Mouse (Mus musculus): ENCODE results near the gene Iffo2.

Iffo2 gene

GRCm38 (mm10) chr4:139532081-139532480 lies 1.7 kb downstream of the Iffo2 start:
- DNase-seq (ENCODE audit: low spot score in 2 of 2), result no peak

DNA sequence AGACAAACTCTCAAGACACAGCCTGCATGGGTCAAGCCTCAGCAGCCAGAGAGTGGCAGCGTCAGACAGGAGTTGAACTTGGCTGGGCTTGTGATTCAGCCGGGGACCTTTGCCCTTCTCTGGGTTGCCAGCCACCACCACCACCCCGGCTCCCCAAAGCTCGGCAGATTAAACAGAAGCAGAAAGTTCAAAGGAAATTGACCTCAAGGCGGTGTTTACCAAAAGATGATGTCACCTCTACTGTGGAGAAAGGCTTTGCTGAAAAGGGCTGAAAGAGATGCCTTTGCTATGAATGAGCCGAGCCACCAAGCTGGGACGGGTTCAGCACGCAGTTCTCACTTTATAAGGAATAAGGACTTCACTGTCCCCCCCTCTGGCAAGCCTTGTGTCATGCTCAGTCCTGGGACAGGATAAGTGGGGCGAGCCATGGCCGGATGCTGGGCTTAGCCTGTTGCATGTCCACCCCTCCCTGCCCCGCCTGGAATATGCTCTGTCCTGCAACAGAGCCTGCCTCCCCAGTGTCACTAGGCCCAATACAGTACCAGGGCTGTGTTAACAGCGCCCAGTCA lies 4.9 kb downstream of the Iffo2 start:
- no peak for DNase-seq (ENCODE audit: low spot score in 2 of 2)

GRCm38 (mm10) chr4:139535719-139536118 lies 5.4 kb downstream of the Iffo2 start:
- no peak for DNase-seq (ENCODE audit: low spot score in 2 of 2)

GRCm38 (mm10) chr4:139536706-139537105 lies 6.4 kb downstream of the Iffo2 start:
- no peak for DNase-seq (ENCODE audit: low spot score in 2 of 2)

GRCm38 (mm10) chr4:139540784-139541183 lies 10.4 kb downstream of the Iffo2 start:
- DNase-seq (ENCODE audit: low spot score in 2 of 2), result no peak

DNA sequence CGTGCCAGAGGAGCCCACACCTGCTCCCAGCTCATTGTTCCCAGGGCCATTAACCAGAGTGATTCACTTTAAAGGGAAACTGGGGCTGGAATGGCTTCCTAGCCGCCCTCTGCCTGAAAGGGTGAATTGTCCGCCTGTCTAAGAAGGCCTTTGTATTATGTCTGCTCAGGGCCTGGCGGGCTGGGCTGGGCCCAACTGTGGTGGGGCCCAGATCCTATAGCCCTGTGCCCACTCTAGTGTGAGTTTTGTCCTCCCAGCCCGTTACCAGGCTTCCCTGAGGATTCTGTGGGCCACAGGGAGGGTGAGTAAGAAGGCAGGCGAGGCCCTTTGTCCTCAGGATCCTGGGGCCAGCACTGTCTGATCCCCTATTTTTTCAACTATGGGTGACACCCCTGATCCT lies 15.4 kb downstream of the Iffo2 start:
- no peak for DNase-seq (ENCODE audit: low spot score in 2 of 2)

- DNase-seq (ENCODE audit: low spot score in 2 of 2), result no peak
Observed at GRCm38 (mm10) chr4:139549448-139549847, 19.1 kb downstream of the Iffo2 start.

DNA sequence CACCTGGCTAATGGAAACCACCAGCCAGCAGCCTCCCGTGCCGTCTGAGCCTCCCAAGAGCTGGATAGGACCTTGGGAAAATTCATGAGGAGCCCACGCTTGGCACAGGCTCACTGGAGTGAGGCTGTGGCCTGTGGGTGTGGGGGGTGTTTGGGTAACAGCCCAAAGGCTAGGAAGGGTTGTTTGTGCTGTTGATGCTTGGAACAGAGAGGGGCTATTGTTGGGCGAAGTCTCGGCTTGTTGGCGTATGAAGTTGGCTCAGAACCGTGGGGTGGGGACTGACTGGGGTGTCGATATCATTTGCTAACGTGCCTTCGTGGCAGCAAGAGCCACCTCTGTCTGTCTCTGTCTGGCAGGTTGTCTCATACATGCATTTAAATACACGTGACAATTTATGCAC lies 24.9 kb downstream of the Iffo2 start:
- no peak for DNase-seq (ENCODE audit: low spot score in 2 of 2)

- DNase-seq (ENCODE audit: low spot score in 2 of 2), result no peak
Observed at GRCm38 (mm10) chr4:139555951-139556350, 25.6 kb downstream of the Iffo2 start.

GRCm38 (mm10) chr4:139568361-139568760 lies 38.0 kb downstream of the Iffo2 start:
- DNase-seq (ENCODE audit: low spot score in 2 of 2), result no peak

DNA sequence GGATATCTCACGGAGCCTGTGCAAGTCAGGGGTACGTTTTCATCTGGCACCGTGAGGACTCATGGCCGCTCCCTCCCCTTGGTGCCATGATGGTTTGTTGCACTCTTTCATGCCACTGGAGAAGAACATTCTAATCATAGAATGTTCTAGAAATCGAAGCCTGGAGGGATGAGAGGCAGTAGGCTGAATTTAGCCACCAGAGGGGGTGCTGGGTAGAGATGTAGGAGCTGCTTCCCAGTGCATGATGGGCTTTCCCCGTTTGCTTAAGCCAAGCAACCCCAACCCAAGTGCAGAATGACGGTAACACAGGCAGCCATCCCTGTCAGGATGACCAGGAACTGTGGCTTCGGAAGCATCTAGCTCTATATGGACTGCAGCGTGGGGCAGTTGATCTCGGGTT lies 40.4 kb downstream of the Iffo2 start:
- DNase-seq (ENCODE audit: low spot score in 2 of 2), result no peak

DNA sequence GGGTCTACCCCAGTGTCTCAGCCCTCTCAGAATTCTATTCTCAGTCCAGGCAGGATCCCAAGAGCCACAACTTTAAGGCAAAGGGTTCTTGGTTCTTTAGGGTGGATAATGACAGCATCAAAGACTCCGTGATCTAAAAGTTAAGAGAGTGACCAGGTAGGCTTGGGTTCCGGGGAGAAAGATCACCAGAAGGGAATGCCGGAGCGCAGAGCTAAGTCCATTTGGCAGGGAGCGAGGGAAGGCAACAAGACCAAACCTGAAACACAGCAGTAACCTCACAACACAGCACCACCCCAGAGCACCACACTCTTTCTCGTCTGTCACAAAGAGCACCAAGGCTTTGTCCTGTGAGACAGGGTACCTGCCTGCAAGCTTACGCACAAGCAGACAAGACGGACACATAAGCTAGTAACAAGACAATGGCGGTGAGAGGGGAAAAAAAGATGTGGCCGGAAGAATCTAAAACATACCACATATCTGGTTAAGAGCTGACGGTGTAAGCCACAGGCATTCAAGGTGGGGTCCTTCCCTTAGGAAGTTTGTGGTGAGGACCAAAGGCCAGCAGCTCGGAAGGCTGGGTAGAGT lies 42.7 kb downstream of the Iffo2 start:
- no peak for DNase-seq (ENCODE audit: low spot score in 2 of 2)

GRCm38 (mm10) chr4:139574156-139574798 lies 43.9 kb downstream of the Iffo2 start:
- peak; percentile 99 for DNase-seq (ENCODE audit: low spot score in 2 of 2)

GRCm38 (mm10) chr4:139574799-139575672 lies 44.7 kb downstream of the Iffo2 start:
- DNase-seq (ENCODE audit: low spot score in 2 of 2), result peak; percentile 42 to 51

DNA sequence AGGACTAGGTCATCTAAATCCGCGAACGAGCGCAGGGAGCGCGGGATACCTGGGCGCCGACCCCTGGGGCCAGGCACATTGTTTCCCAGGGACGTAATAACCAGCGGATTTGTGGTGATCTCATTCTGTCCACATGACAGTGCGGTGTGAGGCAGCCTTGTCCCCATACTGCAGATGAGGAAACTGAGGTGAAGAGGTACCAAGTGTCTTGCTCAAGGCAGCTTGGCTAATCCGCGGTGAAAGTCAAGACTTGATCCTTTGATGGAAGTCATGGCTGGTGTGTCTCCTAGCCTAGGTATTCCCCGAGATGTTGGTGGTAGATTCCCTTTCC lies 45.3 kb downstream of the Iffo2 start:
- no peak for DNase-seq (ENCODE audit: low spot score in 2 of 2)

- DNase-seq (ENCODE audit: low spot score in 2 of 2), result no peak
Observed at GRCm38 (mm10) chr4:139576251-139576880, 46.0 kb downstream of the Iffo2 start.

- DNase-seq (ENCODE audit: low spot score in 2 of 2), result no peak
Observed at GRCm38 (mm10) chr4:139577006-139577405, 46.7 kb downstream of the Iffo2 start.

GRCm38 (mm10) chr4:139578389-139578788 lies 48.0 kb downstream of the Iffo2 start:
- no peak for DNase-seq (ENCODE audit: low spot score in 2 of 2)

- DNase-seq (ENCODE audit: low spot score in 2 of 2), result peak; percentile 69 to 84
Observed at GRCm38 (mm10) chr4:139579003-139579402, 48.7 kb downstream of the Iffo2 start.

DNA sequence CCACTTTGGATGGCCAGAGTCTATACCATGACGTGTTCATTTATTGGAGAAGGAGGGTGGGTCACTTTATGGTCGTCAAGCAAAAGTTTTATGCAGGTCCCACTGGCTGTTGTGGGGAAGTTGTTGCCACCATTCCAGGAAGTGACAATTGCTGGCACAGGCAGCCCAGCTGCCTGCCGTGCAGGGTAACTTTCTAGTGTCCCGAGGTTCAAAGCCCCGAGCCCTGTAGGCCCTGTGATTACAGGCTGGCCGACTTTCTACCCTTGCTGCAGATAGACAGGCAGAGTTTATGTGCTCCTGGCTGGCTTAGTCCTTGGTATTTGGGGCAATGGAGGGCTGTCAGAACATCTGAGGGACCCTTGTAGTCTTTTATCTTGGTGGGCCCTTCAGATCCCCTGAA lies 49.1 kb downstream of the Iffo2 start:
- no peak for DNase-seq (ENCODE audit: low spot score in 2 of 2)

- no peak for DNase-seq (ENCODE audit: low spot score in 2 of 2)
Observed at GRCm38 (mm10) chr4:139580663-139581336, 50.5 kb downstream of the Iffo2 start.

Measured in natural killer cell, adult 2 months (primary cell).